Mouse (Mus musculus) spleen, adult 2 months (tissue): ENCODE measurements around the gene Crx. TPM values are rescaled to one million over a fixed set of nuclear protein-coding genes. Genes with fewer than 3 reads are reported as not detected.

Experiments
- DNase-seq, 2 experiments: peaks; one replicate each; pipeline versions ENCODE4 v3.0.0 to v3.0.0-alpha.2; 2012 to 2021; ENCODE audit warnings: low spot score in 2 of 2, low read depth in 1 of 2
- H3K27ac ChIP-seq: fragments of 200-500 bp; 2 replicates; pipeline ENCODE4 v1.5.1; 2012; ENCODE audit warnings: low read length, inconsistent platforms; ENCODE audit not compliant: insufficient read depth
- H3K27me3 ChIP-seq: fragments of 200-500 bp; 2 replicates; pipeline ENCODE4 v1.6.1; 2012; ENCODE audit warnings: mild to moderate bottlenecking, moderate library complexity, low read length, inconsistent platforms; ENCODE audit not compliant: control insufficient read depth, insufficient read depth
- H3K36me3 ChIP-seq: fragments of 200-500 bp; 2 replicates; pipeline ENCODE4 v1.6.1; 2012; ENCODE audit warnings: mild to moderate bottlenecking, low read length, inconsistent platforms; ENCODE audit not compliant: control insufficient read depth, insufficient read depth
- H3K4me1 ChIP-seq: fragments of 200-500 bp; 2 replicates; pipeline ENCODE4 v1.6.1; 2011; ENCODE audit warnings: inconsistent platforms; ENCODE audit not compliant: control insufficient read depth, insufficient read depth, insufficient read length
- H3K4me3 ChIP-seq: fragments of 200-500 bp; 2 replicates; pipeline ENCODE4 v1.5.1; 2011; ENCODE audit warnings: mild to moderate bottlenecking, inconsistent platforms; ENCODE audit not compliant: insufficient read depth, insufficient read length; ENCODE audit errors: extremely low read depth
- CTCF ChIP-seq: fragments of 200-500 bp; IDR thresholded peaks from 2 replicates; pipeline ENCODE4 v1.5.1; 2011; ENCODE audit warnings: mild to moderate bottlenecking, inconsistent platforms; ENCODE audit not compliant: insufficient read depth, insufficient read length, insufficient replicate concordance; ENCODE audit errors: extremely low read depth
- POLR2A ChIP-seq: fragments of 200-500 bp; IDR thresholded peaks from 2 replicates; pipeline ENCODE4 v1.6.1; 2011; ENCODE audit warnings: low read depth, low read length, inconsistent platforms
- WGBS: fragments of 180-500 bp; shearing (Covaris S2); methylation state at CpG from one replicate; pipeline ENCODE4 v1.1.7; 2018; 5-methylcytosine and 5-hydroxymethylcytosine counted together
- polyA plus RNA-seq: library from polyadenylated mRNA; depleted of rRNA; stranded (reverse); fragments of >200 nt; gene quantifications from 2 replicates; pipeline ENCODE4 v1.2.3, GENCODE M21; 2012; rRNA removed

Crx gene
- polyA plus RNA-seq, 1 experiment, result not detected

GRCm38 (mm10) chr7:15881388-15881787 lies 1.6 kb upstream of the Crx start:
- 35% methylated on average over 7 of the region's 7 CpGs for WGBS
- no peak for DNase-seq
- no peak for TF ChIP-seq CTCF
- no peak for TF ChIP-seq POLR2A

GRCm38 (mm10) chr7:15864104-15864503 lies 15.7 kb downstream of the Crx start:
- Histone ChIP-seq H3K27ac (no peak overlapping the region), H3K4me1 (no peaks in the 10 kb centered on the region), H3K36me3 (no peaks in the 10 kb centered on the region), H3K27me3 (no peaks in the 10 kb centered on the region), H3K4me3 (no peak overlapping the region)
- WGBS, result 80% methylated on average over 4 of the region's 4 CpGs
- TF ChIP-seq CTCF, result no peak
- no peak for TF ChIP-seq POLR2A
- no peak for DNase-seq

More at GRCm38 (mm10) chr7:15881388-15881787, 1.6 kb upstream of the Crx start:
- no peak overlapping the region for H3K4me3 ChIP-seq
- no peaks in the 10 kb centered on the region for H3K27me3 ChIP-seq
- H3K36me3 ChIP-seq, result no peaks in the 10 kb centered on the region
- no peaks in the 10 kb centered on the region for H3K4me1 ChIP-seq
- no peak overlapping the region for H3K27ac ChIP-seq

- Histone ChIP-seq H3K4me1 (no peaks in the 10 kb centered on the region), H3K36me3 (no peaks in the 10 kb centered on the region), H3K27me3 (no peaks in the 10 kb centered on the region), H3K4me3 (no peak overlapping the region), H3K27ac (no peak overlapping the region)
- 43% methylated on average over 2 of the region's 2 CpGs for WGBS
- no peak for DNase-seq
- TF ChIP-seq CTCF, result no peak
- no peak for TF ChIP-seq POLR2A
These were observed 20.1 kb downstream of the Crx start for GRCm38 (mm10) chr7:15859657-15860056.

GRCm38 (mm10) chr7:15839578-15839977 lies 40.2 kb downstream of the Crx start, which contains the start of gene Obox6:
Gene Obox6, minus strand, starts transcription at chr7:15839678.
- 96% methylated on average over 3 of the region's 3 CpGs for WGBS
- no peak within 1 kb of the TSS for H3K4me3 ChIP-seq
- no peak for DNase-seq

More at GRCm38 (mm10) chr7:15839578-15839977, 40.2 kb downstream of the Crx start, which contains the start of gene Obox6:
- H3K27me3 ChIP-seq, result no peaks in the 10 kb centered on the region
- H3K36me3 ChIP-seq, result no peaks in the 10 kb centered on the region
- H3K4me1 ChIP-seq, result no peaks in the 10 kb centered on the region
- no peak within 1 kb of the TSS for H3K27ac ChIP-seq
- TF ChIP-seq POLR2A (no peak), CTCF (no peak)

Other genes with a start within 250 kb of the Crx start
- not detected in 2 replicates for gene Obox3, start 240.1 kb downstream of the Crx start, polyA plus RNA-seq
- not detected in 2 replicates for gene Obox5, start 129.8 kb downstream of the Crx start, polyA plus RNA-seq
- not detected in 2 replicates for gene Obox6, start 40.3 kb downstream of the Crx start, polyA plus RNA-seq
- gene Crxos, start 2.6 kb upstream of the Crx start, polyA plus RNA-seq, result not detected in 2 replicates
- 210 and 358 TPM in 2 replicates for gene Selenow, start 42.4 kb upstream of the Crx start, polyA plus RNA-seq
- gene Nop53, start 66.1 kb upstream of the Crx start, polyA plus RNA-seq, result 147 and 203 TPM in 2 replicates
- gene Ehd2, start 87.6 kb upstream of the Crx start, polyA plus RNA-seq, result 17.2 and 19.5 TPM in 2 replicates
- gene Bicra, start 168.0 kb upstream of the Crx start, polyA plus RNA-seq, result 40.4 and 50.6 TPM in 2 replicates
- gene Zfp541, start 181.8 kb upstream of the Crx start, polyA plus RNA-seq, result 0.02 and 0.05 TPM in 2 replicates
- gene Napa, start 218.5 kb upstream of the Crx start, polyA plus RNA-seq, result 150 and 151 TPM in 2 replicates
- gene Kptn, start 239.9 kb upstream of the Crx start, polyA plus RNA-seq, result 23.2 and 25.8 TPM in 2 replicates
- 1.2 and 2.5 TPM in 2 replicates for gene Slc8a2, start 249.9 kb upstream of the Crx start, polyA plus RNA-seq